Mouse (Mus musculus): ENCODE data around the gene Egf. TPM values are rescaled to one million over a fixed set of nuclear protein-coding genes. Genes with fewer than 3 reads are reported as not detected.
A peak's percentile ranks its signal among the peaks of the same experiment; 100 is the strongest.

Gene Egf
- polyA plus RNA-seq, 1 experiment from 2014 or later, result 0.39 TPM

DNA sequence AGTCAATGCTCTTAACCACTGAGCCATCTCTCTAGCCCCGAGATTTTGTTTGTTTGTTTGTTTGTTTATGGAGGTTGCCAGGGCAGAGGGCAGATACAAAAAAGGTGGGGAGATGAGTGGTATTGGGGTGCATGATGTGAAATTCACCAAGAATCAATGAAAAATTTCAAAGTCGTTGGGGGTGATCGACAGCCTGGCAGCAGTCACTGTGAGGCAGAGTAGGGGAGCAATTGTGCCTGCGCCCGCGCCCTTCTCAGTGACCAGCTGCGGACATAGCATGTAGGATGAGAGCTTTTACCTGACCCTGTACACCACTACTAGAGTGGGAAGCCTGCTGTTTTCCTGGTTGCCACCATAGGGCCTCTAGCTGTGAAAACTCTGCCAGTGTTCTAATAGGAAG, 79.2 kb downstream of the Egf start:
- no peak for DNase-seq
- ATAC-seq, result no peak
- 80% methylated on average over 7 of the region's 7 CpGs for WGBS (ENCODE audit: insufficient replicate concordance)

GRCm38 (mm10) chr3:129663906-129664305, 91.2 kb downstream of the Egf start:
- ATAC-seq, result no peak
- no peak for TF ChIP-seq CTCF (IDR thresholded peaks at IDR 0.05; ENCODE audit: low read depth)
- no peak for TF ChIP-seq EP300 (IDR thresholded peaks at IDR 0.05; ENCODE audit: low read depth)
- Histone ChIP-seq H3K4me2 (ENCODE audit: low read depth, low read length) (no peak overlapping the region), H3K4me3 (ENCODE audit: low read depth, low read length) (no peak overlapping the region), H3K4me1 (ENCODE audit: insufficient read depth) (0 out of 2 replicates have a peak, but pooled peaks cover under 1% of the 10 kb centered on the region), H3K27ac (ENCODE audit: low read depth) (no peak overlapping the region), H3K9ac (replicated peaks) (no peak overlapping the region), H3K9me3 (ENCODE audit: low read length) (no peaks in the 10 kb centered on the region), H3K36me3 (replicated peaks; ENCODE audit: insufficient read depth, low read length) (no peaks in the 10 kb centered on the region), H3K27me3 (ENCODE audit: insufficient read depth, low read length) (no peaks in the 10 kb centered on the region)
- DNase-seq, result no peak
- 57% methylated on average over 2 of the region's 2 CpGs for WGBS (ENCODE audit: insufficient replicate concordance)

More for the DNA sequence above, 79.2 kb downstream of the Egf start:
- no peaks in the 10 kb centered on the region for H3K36me3 ChIP-seq (replicated peaks; ENCODE audit: insufficient read depth, low read length)
- TF ChIP-seq EP300 (IDR thresholded peaks at IDR 0.05; ENCODE audit: low read depth) (no peak), CTCF (IDR thresholded peaks at IDR 0.05; ENCODE audit: low read depth) (no peak)
- H3K4me2 ChIP-seq (ENCODE audit: low read depth, low read length), result no peak overlapping the region
- no peak overlapping the region for H3K4me3 ChIP-seq (ENCODE audit: low read depth, low read length)
- H3K27ac ChIP-seq (ENCODE audit: low read depth), result no peak overlapping the region
- H3K27me3 ChIP-seq (ENCODE audit: insufficient read depth, low read length), result no peaks in the 10 kb centered on the region
- H3K4me1 ChIP-seq (ENCODE audit: insufficient read depth), result no peaks in the 10 kb centered on the region
- no peaks in the 10 kb centered on the region for H3K9me3 ChIP-seq (ENCODE audit: low read length)
- H3K9ac ChIP-seq (replicated peaks), result no peak overlapping the region

DNA sequence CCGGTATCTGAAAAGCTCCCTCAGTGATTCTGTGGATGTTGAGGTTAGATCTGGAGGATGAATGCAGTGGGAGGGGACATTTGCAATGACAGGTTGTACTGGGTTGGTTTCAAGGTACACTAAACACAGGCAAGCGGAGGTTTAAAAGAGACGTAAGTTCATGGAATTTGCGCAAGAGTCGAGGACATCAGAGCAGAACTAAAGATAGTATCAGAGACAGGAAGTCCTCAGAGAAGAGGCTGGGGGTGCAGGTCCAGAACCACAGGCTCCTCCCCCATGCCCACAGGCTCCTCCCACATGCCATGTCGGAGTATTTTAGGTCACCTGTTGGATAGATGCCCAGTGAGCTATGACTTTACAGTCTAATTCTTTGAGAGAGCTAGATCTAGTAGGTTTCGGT, 96.3 kb downstream of the Egf start:
- H3K27me3 ChIP-seq (ENCODE audit: insufficient read depth, low read length), result no peaks in the 10 kb centered on the region
- peak; percentile 44 for ATAC-seq
- no peak for TF ChIP-seq CTCF (IDR thresholded peaks at IDR 0.05; ENCODE audit: low read depth)

DNA sequence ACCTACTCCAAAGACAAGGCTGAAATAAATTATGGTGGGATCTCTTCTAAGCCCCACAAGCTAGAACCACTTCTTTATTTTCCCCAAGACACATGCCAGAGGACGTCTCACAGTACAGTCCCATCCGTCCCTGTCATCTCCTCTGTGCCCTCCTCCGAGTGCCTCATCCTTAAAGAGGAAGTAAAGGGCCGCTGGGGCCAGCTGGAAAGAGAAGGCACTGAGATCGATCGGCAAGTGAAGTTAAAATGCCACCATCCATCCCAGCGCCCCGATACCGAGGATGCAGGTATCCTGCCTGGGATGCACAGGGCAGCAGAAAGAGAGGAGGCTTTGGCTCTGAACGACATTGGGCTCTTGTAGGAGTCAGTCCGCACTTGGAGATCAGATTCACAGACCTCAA, 97.3 kb downstream of the Egf start:
- ATAC-seq (no peak), DNase-seq (no peak)
- H3K27me3 ChIP-seq (ENCODE audit: insufficient read depth, low read length), result no peaks in the 10 kb centered on the region
- H3K9me3 ChIP-seq (ENCODE audit: low read length), result no peaks in the 10 kb centered on the region
- TF ChIP-seq EP300 (IDR thresholded peaks at IDR 0.05; ENCODE audit: low read depth) (no peak), CTCF (IDR thresholded peaks at IDR 0.05; ENCODE audit: low read depth) (no peak)
- WGBS (ENCODE audit: insufficient replicate concordance), result 62% methylated on average over 11 of the region's 11 CpGs
- no peak overlapping the region for H3K4me3 ChIP-seq (ENCODE audit: low read depth, low read length)
- H3K36me3 ChIP-seq (replicated peaks; ENCODE audit: insufficient read depth, low read length), result no peaks in the 10 kb centered on the region
- H3K4me2 ChIP-seq (ENCODE audit: low read depth, low read length), result no peak overlapping the region
- H3K27ac ChIP-seq (ENCODE audit: low read depth), result no peak overlapping the region
- 0 out of 2 replicates have a peak, but pooled peaks cover 4% of the 10 kb centered on the region for H3K4me1 ChIP-seq (ENCODE audit: insufficient read depth)
- H3K9ac ChIP-seq (replicated peaks), result no peak overlapping the region

More for the DNA sequence above, 96.3 kb downstream of the Egf start:
- peak; percentile 43 for DNase-seq
- Histone ChIP-seq H3K4me1 (ENCODE audit: insufficient read depth) (0 out of 2 replicates have a peak, but pooled peaks cover 4% of the 10 kb centered on the region), H3K27ac (ENCODE audit: low read depth) (no peak overlapping the region), H3K9ac (replicated peaks) (no peak overlapping the region), H3K9me3 (ENCODE audit: low read length) (no peaks in the 10 kb centered on the region), H3K36me3 (replicated peaks; ENCODE audit: insufficient read depth, low read length) (no peaks in the 10 kb centered on the region), H3K4me3 (ENCODE audit: low read depth, low read length) (no peak overlapping the region), H3K4me2 (ENCODE audit: low read depth, low read length) (no peak overlapping the region)
- WGBS (ENCODE audit: insufficient replicate concordance), result 47% methylated on average over 7 of the region's 7 CpGs

- Histone ChIP-seq H3K4me3 (ENCODE audit: low read depth, low read length) (no peak overlapping the region), H3K27me3 (ENCODE audit: insufficient read depth, low read length) (no peaks in the 10 kb centered on the region), H3K4me2 (ENCODE audit: low read depth, low read length) (no peak overlapping the region), H3K9ac (replicated peaks) (no peak overlapping the region), H3K27ac (ENCODE audit: low read depth) (no peak overlapping the region), H3K36me3 (replicated peaks; ENCODE audit: insufficient read depth, low read length) (no peaks in the 10 kb centered on the region), H3K9me3 (ENCODE audit: low read length) (no peaks in the 10 kb centered on the region), H3K4me1 (ENCODE audit: insufficient read depth) (0 out of 2 replicates have a peak, but pooled peaks cover 4% of the 10 kb centered on the region)
- TF ChIP-seq EP300 (IDR thresholded peaks at IDR 0.05; ENCODE audit: low read depth) (no peak), CTCF (IDR thresholded peaks at IDR 0.05; ENCODE audit: low read depth) (no peak)
- ATAC-seq (no peak), DNase-seq (no peak)
- WGBS (ENCODE audit: insufficient replicate concordance), result 85% methylated on average over 9 of the region's 9 CpGs
Observed at GRCm38 (mm10) chr3:129657222-129657621, 97.9 kb downstream of the Egf start.

DNA sequence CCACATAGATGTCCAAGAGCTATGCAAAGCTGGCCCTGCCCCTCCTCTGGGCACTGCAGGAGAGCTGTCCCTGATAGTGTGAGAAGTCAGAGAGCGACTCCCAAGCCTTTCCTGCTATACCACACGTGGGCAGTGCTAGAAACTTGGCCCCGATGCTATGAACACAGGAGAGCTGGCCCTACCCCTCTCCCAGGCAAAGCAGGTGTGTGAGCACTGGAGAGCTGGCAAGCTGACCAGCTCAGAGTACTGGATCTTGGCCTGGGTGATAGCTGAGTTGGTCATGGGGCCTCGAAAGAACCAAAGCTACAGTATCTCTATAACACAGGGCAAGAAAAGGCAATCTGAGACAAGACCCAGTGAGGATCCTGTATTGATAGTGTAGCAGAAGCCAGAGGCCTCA, 98.6 kb downstream of the Egf start:
- Histone ChIP-seq H3K9ac (replicated peaks) (no peak overlapping the region), H3K4me2 (ENCODE audit: low read depth, low read length) (no peak overlapping the region), H3K27me3 (ENCODE audit: insufficient read depth, low read length) (no peaks in the 10 kb centered on the region), H3K27ac (ENCODE audit: low read depth) (no peak overlapping the region), H3K9me3 (ENCODE audit: low read length) (no peaks in the 10 kb centered on the region), H3K4me3 (ENCODE audit: low read depth, low read length) (no peak overlapping the region), H3K4me1 (ENCODE audit: insufficient read depth) (0 out of 2 replicates have a peak, but pooled peaks cover 4% of the 10 kb centered on the region), H3K36me3 (replicated peaks; ENCODE audit: insufficient read depth, low read length) (no peaks in the 10 kb centered on the region)
- WGBS (ENCODE audit: insufficient replicate concordance), result 62% methylated on average over 4 of the region's 4 CpGs
- ATAC-seq (no peak), DNase-seq (no peak)
- TF ChIP-seq EP300 (IDR thresholded peaks at IDR 0.05; ENCODE audit: low read depth) (no peak), CTCF (IDR thresholded peaks at IDR 0.05; ENCODE audit: low read depth) (no peak)

GRCm38 (mm10) chr3:129652476-129652875, 102.6 kb downstream of the Egf start:
- Histone ChIP-seq H3K4me2 (ENCODE audit: low read depth, low read length) (no peak overlapping the region), H3K9me3 (ENCODE audit: low read length) (no peaks in the 10 kb centered on the region), H3K27me3 (ENCODE audit: insufficient read depth, low read length) (no peaks in the 10 kb centered on the region), H3K4me1 (ENCODE audit: insufficient read depth) (0 out of 2 replicates have a peak, but pooled peaks cover 3% of the 10 kb centered on the region), H3K9ac (replicated peaks) (no peak overlapping the region), H3K27ac (ENCODE audit: low read depth) (no peak overlapping the region), H3K4me3 (ENCODE audit: low read depth, low read length) (no peak overlapping the region), H3K36me3 (replicated peaks; ENCODE audit: insufficient read depth, low read length) (no peaks in the 10 kb centered on the region)
- DNase-seq, result no peak
- no peak for ATAC-seq
- WGBS (ENCODE audit: insufficient replicate concordance), result 83% methylated on average over 4 of the region's 4 CpGs
- no peak for TF ChIP-seq EP300 (IDR thresholded peaks at IDR 0.05; ENCODE audit: low read depth)

Data from liver, postnatal 0 days (tissue).